Mouse (Mus musculus) intestine, postnatal 0 days (tissue): ENCODE measurements around the gene Nbas. TPM values are rescaled to one million over a fixed set of nuclear protein-coding genes. Genes with fewer than 3 reads are reported as not detected.
A peak's percentile ranks its signal among the peaks of the same experiment; 100 is the strongest.

ENCODE experiments used
- ATAC-seq: fragments of 200-750 bp; cut with Nextera tagmentation; 2 replicates; pipeline ENCODE4 v1.8.0; 2017; ENCODE audit warnings: mild to moderate bottlenecking, moderate TSS enrichment, moderate library complexity
- H3K27ac ChIP-seq: fragments of 300-500 bp; sonication (generic); 2 replicates; pipeline ENCODE4 v1.5.1; 2014; ENCODE audit warnings: mild to moderate bottlenecking, low read depth, low read length, moderate library complexity
- H3K27me3 ChIP-seq: fragments of 300-500 bp; sonication (generic); replicated peaks from 2 replicates; pipeline ENCODE4 v1.6.1; 2014; ENCODE audit warnings: low read length, mixed read lengths; ENCODE audit not compliant: control insufficient read depth, insufficient read depth
- H3K36me3 ChIP-seq: fragments of 300-500 bp; sonication (generic); 2 replicates; pipeline ENCODE4 v1.6.1; 2014; ENCODE audit warnings: mild to moderate bottlenecking, moderate library complexity; ENCODE audit not compliant: control insufficient read depth, insufficient read depth
- H3K4me1 ChIP-seq: fragments of 300-500 bp; sonication (generic); replicated peaks from 2 replicates; pipeline ENCODE4 v1.6.1; 2014; ENCODE audit warnings: antibody characterized with exemption, low read length, mixed read lengths; ENCODE audit not compliant: control insufficient read depth, insufficient read depth
- H3K4me2 ChIP-seq: fragments of 300-500 bp; sonication (generic); replicated peaks from 2 replicates; pipeline ENCODE4 v1.6.1; 2014; ENCODE audit warnings: low read depth, mild to moderate bottlenecking, moderate library complexity
- H3K4me3 ChIP-seq: fragments of 300-500 bp; sonication (generic); 2 replicates; pipeline ENCODE4 v1.5.1; 2014; ENCODE audit warnings: low read depth, low read length
- H3K9ac ChIP-seq: fragments of 300-500 bp; sonication (generic); 2 replicates; pipeline ENCODE4 v1.6.1; 2014; ENCODE audit warnings: mild to moderate bottlenecking, low read depth, low read length
- H3K9me3 ChIP-seq: fragments of 300-500 bp; sonication (generic); 2 replicates; pipeline ENCODE4 v1.6.1; 2016; ENCODE audit warnings: mixed run types; ENCODE audit not compliant: control insufficient read depth
- CTCF ChIP-seq: sonication (generic); IDR thresholded peaks from 2 replicates; pipeline ENCODE4 v1.5.1; 2016; ENCODE audit warnings: low read depth, mild to moderate bottlenecking, control low read depth, antibody characterized with exemption, moderate library complexity
- WGBS: fragments of 180-500 bp; shearing (Covaris S2); extraction: QIAGEN DNeasy Blood & Tissue Kit; methylation state at CpG from one replicate; pipeline ENCODE4 v1.1.7; 2014; 5-methylcytosine and 5-hydroxymethylcytosine counted together
- polyA plus RNA-seq: library from polyadenylated mRNA; unstranded; fragments of >200 nt; fragmentation: Nextera tagmentation; extraction: Ambion mirVana; gene quantifications from 2 replicates; pipeline ENCODE4 v1.2.1, GENCODE M21; 2015

Nbas gene
- polyA plus RNA-seq, 1 experiment from 2014 or later, result 13.9 TPM

DNA sequence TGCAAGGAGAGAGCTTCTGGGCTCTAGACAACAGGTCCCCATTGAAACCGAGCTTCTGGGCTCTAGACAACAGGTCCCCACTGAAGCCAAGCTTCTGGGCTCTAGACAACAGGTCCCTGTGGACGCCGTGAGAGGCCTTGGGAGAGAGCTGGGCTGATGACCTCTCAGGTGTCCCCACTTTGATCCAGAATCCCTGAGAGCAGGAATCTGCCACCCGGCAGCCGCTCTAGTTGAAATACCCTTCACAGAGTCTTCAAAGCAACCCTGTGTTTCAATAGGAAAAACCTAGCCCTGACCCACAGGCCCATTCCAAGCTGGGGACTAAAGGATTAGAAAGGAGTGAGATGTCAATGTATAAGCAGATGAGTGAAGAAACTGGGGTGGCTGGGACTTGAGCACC is 320.1 kb downstream of the Nbas start:
- Histone ChIP-seq H3K36me3 (0 out of 2 replicates have a peak, but pooled peaks cover under 1% of the 10 kb centered on the region), H3K27me3 (no peaks in the 10 kb centered on the region), H3K9me3 (no peaks in the 10 kb centered on the region), H3K9ac (no peak overlapping the region), H3K4me2 (no peak overlapping the region), H3K4me1 (no peaks in the 10 kb centered on the region), H3K4me3 (no peak overlapping the region), H3K27ac (no peak overlapping the region)
- WGBS, result 95% methylated on average over 5 of the region's 5 CpGs
- TF ChIP-seq CTCF, result no peak
- ATAC-seq, result no peak

- TF ChIP-seq CTCF, result no peak
- Histone ChIP-seq H3K27ac (no peak overlapping the region), H3K27me3 (no peaks in the 10 kb centered on the region), H3K4me3 (no peak overlapping the region), H3K36me3 (no peaks in the 10 kb centered on the region), H3K4me2 (no peak overlapping the region), H3K9me3 (no peaks in the 10 kb centered on the region), H3K9ac (no peak overlapping the region), H3K4me1 (no peaks in the 10 kb centered on the region)
- WGBS, result 62% methylated on average over 9 of the region's 9 CpGs
- ATAC-seq, result no peak
These were observed 326.0 kb downstream of the Nbas start for GRCm38 (mm10) chr12:13594746-13595469.

- no peak for ATAC-seq
- Histone ChIP-seq H3K4me1 (no peaks in the 10 kb centered on the region), H3K4me3 (no peak overlapping the region), H3K9ac (no peak overlapping the region), H3K9me3 (no peaks in the 10 kb centered on the region), H3K27ac (no peak overlapping the region), H3K4me2 (no peak overlapping the region), H3K27me3 (no peaks in the 10 kb centered on the region), H3K36me3 (no peaks in the 10 kb centered on the region)
- 92% methylated on average over 2 of the region's 2 CpGs for WGBS
- TF ChIP-seq CTCF, result no peak
These were observed 328.1 kb downstream of the Nbas start for GRCm38 (mm10) chr12:13597026-13597425.

GRCm38 (mm10) chr12:13598545-13598944 is 329.6 kb downstream of the Nbas start:
- ATAC-seq, result no peak

DNA sequence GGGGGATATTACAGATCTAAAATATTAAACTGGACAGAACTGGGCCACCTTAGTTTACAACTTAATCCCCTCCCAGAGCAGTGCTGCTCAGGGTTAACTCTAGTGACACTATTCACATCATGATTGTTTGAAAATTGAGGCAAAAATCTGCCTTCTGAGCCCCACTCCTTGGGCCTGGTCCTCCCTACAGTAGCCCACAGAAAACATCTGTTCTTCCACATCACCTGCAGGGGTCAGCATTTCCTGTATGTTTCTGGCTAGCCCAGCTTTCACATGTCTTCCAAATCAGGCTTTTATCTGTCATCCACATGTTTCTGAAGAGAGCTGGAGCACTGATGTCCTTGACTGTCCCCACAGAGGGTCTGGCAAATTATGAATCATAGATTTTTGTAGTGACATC is 333.5 kb downstream of the Nbas start:
- Histone ChIP-seq H3K9ac (no peak overlapping the region), H3K4me2 (no peak overlapping the region), H3K36me3 (no peaks in the 10 kb centered on the region), H3K27me3 (no peaks in the 10 kb centered on the region), H3K4me1 (no peaks in the 10 kb centered on the region), H3K4me3 (no peak overlapping the region), H3K9me3 (no peaks in the 10 kb centered on the region), H3K27ac (no peak overlapping the region)
- peak; percentile 70 for TF ChIP-seq CTCF
- ATAC-seq, result no peak

More at GRCm38 (mm10) chr12:13598545-13598944, 329.6 kb downstream of the Nbas start:
- no peaks in the 10 kb centered on the region for H3K4me1 ChIP-seq
- no peaks in the 10 kb centered on the region for H3K9me3 ChIP-seq
- H3K27ac ChIP-seq, result no peak overlapping the region
- no peak overlapping the region for H3K9ac ChIP-seq
- H3K27me3 ChIP-seq, result no peaks in the 10 kb centered on the region
- H3K4me2 ChIP-seq, result no peak overlapping the region
- H3K4me3 ChIP-seq, result no peak overlapping the region
- WGBS, result 56% methylated on average over 4 of the region's 4 CpGs
- no peak for TF ChIP-seq CTCF
- H3K36me3 ChIP-seq, result no peaks in the 10 kb centered on the region

GRCm38 (mm10) chr12:13607021-13607420 is 338.1 kb downstream of the Nbas start:
- ATAC-seq, result no peak
- H3K4me1 ChIP-seq, result no peaks in the 10 kb centered on the region
- H3K4me2 ChIP-seq, result no peak overlapping the region
- no peak overlapping the region for H3K9ac ChIP-seq
- H3K27ac ChIP-seq, result no peak overlapping the region
- H3K27me3 ChIP-seq, result no peaks in the 10 kb centered on the region
- no peak overlapping the region for H3K4me3 ChIP-seq
- H3K9me3 ChIP-seq, result no peaks in the 10 kb centered on the region
- 79% methylated on average over 2 of the region's 2 CpGs for WGBS
- H3K36me3 ChIP-seq, result no peaks in the 10 kb centered on the region
- TF ChIP-seq CTCF, result no peak
